Mouse (Mus musculus) urinary bladder, adult 18-20 months (tissue): Measurements from ENCODE around the gene Fam161b.

Experiments
- DNase-seq, 2 experiments: peaks; one replicate each; pipeline ENCODE4 v3.0.0; 2022; ENCODE audit warnings: low spot score in 2 of 2, mixed read lengths in 2 of 2

The Fam161b gene

GRCm38 (mm10) chr12:84361555-84362489 lies at the start of gene Fam161b, which contains the start of gene Coq6:
Gene Fam161b, minus strand, starts transcription at chr12:84361833.
Gene Coq6, plus strand, starts transcription at chr12:84361657.
- peak; percentile 85 to 91 for DNase-seq

- DNase-seq = peak; percentile 82 to 90
These were observed 47.3 kb upstream of the Fam161b start, which contains the start of the genes Entpd5 and Bbof1 for GRCm38 (mm10) chr12:84408819-84409507. Gene Entpd5, minus strand, starts transcription at chr12:84409029. Gene Bbof1, plus strand, starts transcription at chr12:84409071.

GRCm38 (mm10) chr12:84407874-84408818 lies 46.5 kb upstream of the Fam161b start:
- DNase-seq = no peak

- DNase-seq = no peak
These were observed 45.6 kb upstream of the Fam161b start for GRCm38 (mm10) chr12:84407259-84407658.

GRCm38 (mm10) chr12:84404541-84404940 lies 42.9 kb upstream of the Fam161b start:
- no peak for DNase-seq

- DNase-seq = no peak
These were observed 41.3 kb upstream of the Fam161b start for GRCm38 (mm10) chr12:84402923-84403322.

GRCm38 (mm10) chr12:84400653-84401052 lies 39.0 kb upstream of the Fam161b start:
- peak; percentile 40 to 55 for DNase-seq

- no peak for DNase-seq
These were observed 38.4 kb upstream of the Fam161b start for GRCm38 (mm10) chr12:84400068-84400467.

- DNase-seq = peak; percentile 13 to 36
These were observed 38.0 kb upstream of the Fam161b start for GRCm38 (mm10) chr12:84399663-84400062.

GRCm38 (mm10) chr12:84399135-84399534 lies 37.5 kb upstream of the Fam161b start:
- peak in 1 of 2 experiments; percentile 34 for DNase-seq

GRCm38 (mm10) chr12:84398629-84399028 lies 37.0 kb upstream of the Fam161b start:
- DNase-seq = no peak

GRCm38 (mm10) chr12:84397685-84398084 lies 36.1 kb upstream of the Fam161b start:
- no peak for DNase-seq

GRCm38 (mm10) chr12:84396947-84397679 lies 35.5 kb upstream of the Fam161b start:
- no peak for DNase-seq

GRCm38 (mm10) chr12:84393847-84394246 lies 32.2 kb upstream of the Fam161b start:
- no peak for DNase-seq

GRCm38 (mm10) chr12:84392681-84393080 lies 31.0 kb upstream of the Fam161b start:
- DNase-seq = no peak

- no peak for DNase-seq
These were observed 28.7 kb upstream of the Fam161b start for GRCm38 (mm10) chr12:84390336-84390735.

GRCm38 (mm10) chr12:84388774-84389400 lies 27.3 kb upstream of the Fam161b start:
- no peak for DNase-seq

GRCm38 (mm10) chr12:84388097-84388496 lies 26.5 kb upstream of the Fam161b start:
- no peak for DNase-seq

GRCm38 (mm10) chr12:84385408-84385807 lies 23.8 kb upstream of the Fam161b start:
- no peak for DNase-seq

GRCm38 (mm10) chr12:84384644-84385081 lies 23.0 kb upstream of the Fam161b start:
- DNase-seq = peak; percentile 59 to 77
